Mouse (Mus musculus) hindbrain, postnatal 0 days (tissue): Measurements from ENCODE around the gene Aldh1a1. TPM values are rescaled to one million over a fixed set of nuclear protein-coding genes. Genes with fewer than 3 reads are reported as not detected.

ENCODE experiments used
- ATAC-seq: fragments of 200-750 bp; cut with Nextera tagmentation; 2 replicates; pipeline ENCODE4 v1.8.0; 2017; ENCODE audit warnings: mild to moderate bottlenecking, moderate TSS enrichment, moderate library complexity
- DNase-seq: peaks from one replicate; pipeline ENCODE4 v3.0.0-alpha.2; 2015; ENCODE audit warnings: low spot score
- H3K27ac ChIP-seq: fragments of 300-500 bp; sonication (generic); 2 replicates; pipeline ENCODE4 v1.5.1; 2014; ENCODE audit warnings: mild to moderate bottlenecking
- H3K27me3 ChIP-seq: fragments of 300-500 bp; sonication (generic); 2 replicates; pipeline ENCODE4 v1.6.1; 2014; ENCODE audit warnings: low read length, mixed read lengths; ENCODE audit not compliant: insufficient read depth
- H3K36me3 ChIP-seq: fragments of 300-500 bp; sonication (generic); 2 replicates; pipeline ENCODE4 v1.6.1; 2014; ENCODE audit warnings: low read length, mixed read lengths; ENCODE audit not compliant: insufficient read depth
- H3K4me1 ChIP-seq: fragments of 300-500 bp; sonication (generic); 2 replicates; pipeline ENCODE4 v1.6.1; 2014; ENCODE audit warnings: antibody characterized with exemption, low read length, mixed read lengths; ENCODE audit not compliant: insufficient read depth
- H3K4me2 ChIP-seq: fragments of 300-500 bp; sonication (generic); 2 replicates; pipeline ENCODE4 v1.6.1; 2014; ENCODE audit warnings: low read depth, mild to moderate bottlenecking, low read length, moderate library complexity, mixed read lengths
- H3K4me3 ChIP-seq: fragments of 300-500 bp; sonication (generic); 2 replicates; pipeline ENCODE4 v1.5.1; 2014; ENCODE audit warnings: low read length
- H3K9ac ChIP-seq: fragments of 300-500 bp; sonication (generic); replicated peaks from 2 replicates; pipeline ENCODE4 v1.6.1; 2014; ENCODE audit warnings: mild to moderate bottlenecking, low read length, moderate library complexity, mixed read lengths
- H3K9me3 ChIP-seq: fragments of 300-500 bp; sonication (generic); 2 replicates; pipeline ENCODE4 v1.6.1; 2016; ENCODE audit warnings: low read length, mixed read lengths
- CTCF ChIP-seq: IDR thresholded peaks from 2 replicates; pipeline ENCODE4 v1.5.1; 2016; ENCODE audit warnings: antibody characterized with exemption, control low read depth, low read depth
- WGBS: fragments of 180-500 bp; shearing (Covaris S2); extraction: QIAGEN DNeasy Blood & Tissue Kit; methylation state at CpG from one replicate; pipeline ENCODE4 v1.1.7; 2014; 5-methylcytosine and 5-hydroxymethylcytosine counted together
- polyA plus RNA-seq: library from polyadenylated mRNA; unstranded; fragments of >200 nt; fragmentation: Nextera tagmentation; extraction: Ambion mirVana; gene quantifications from 2 replicates; pipeline ENCODE4 v1.2.1, GENCODE M21; 2015
- total RNA-seq: library from RNA; depleted of rRNA; stranded (reverse); fragments of >200 nt; gene quantifications from 2 replicates; pipeline ENCODE4 v1.2.3, GENCODE M21; 2014; rRNA removed

Gene Aldh1a1
- total and polyA plus RNA-seq, 2 experiments from 2014 or later = 8.6 to 11.6 TPM

DNA sequence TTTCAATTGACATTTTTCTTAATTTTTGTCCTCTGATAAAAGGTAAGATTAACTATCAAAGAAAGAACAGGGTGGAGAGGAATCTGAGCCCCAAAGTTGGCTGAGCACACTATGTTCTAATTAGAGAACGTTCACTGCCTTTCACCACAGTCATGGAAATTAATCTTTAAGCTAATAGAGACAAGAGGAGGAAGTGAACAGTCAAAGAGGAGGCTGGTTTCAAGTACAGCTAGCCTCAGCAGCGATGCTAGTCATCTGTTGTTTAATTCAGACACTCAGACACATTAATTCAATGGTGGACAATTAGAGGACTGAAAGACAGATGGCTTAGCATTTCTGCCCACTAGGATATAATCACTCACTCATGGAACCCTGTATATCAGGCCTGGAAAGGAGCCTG lies 157.5 kb downstream of the Aldh1a1 start:
- DNase-seq = no peak

DNA sequence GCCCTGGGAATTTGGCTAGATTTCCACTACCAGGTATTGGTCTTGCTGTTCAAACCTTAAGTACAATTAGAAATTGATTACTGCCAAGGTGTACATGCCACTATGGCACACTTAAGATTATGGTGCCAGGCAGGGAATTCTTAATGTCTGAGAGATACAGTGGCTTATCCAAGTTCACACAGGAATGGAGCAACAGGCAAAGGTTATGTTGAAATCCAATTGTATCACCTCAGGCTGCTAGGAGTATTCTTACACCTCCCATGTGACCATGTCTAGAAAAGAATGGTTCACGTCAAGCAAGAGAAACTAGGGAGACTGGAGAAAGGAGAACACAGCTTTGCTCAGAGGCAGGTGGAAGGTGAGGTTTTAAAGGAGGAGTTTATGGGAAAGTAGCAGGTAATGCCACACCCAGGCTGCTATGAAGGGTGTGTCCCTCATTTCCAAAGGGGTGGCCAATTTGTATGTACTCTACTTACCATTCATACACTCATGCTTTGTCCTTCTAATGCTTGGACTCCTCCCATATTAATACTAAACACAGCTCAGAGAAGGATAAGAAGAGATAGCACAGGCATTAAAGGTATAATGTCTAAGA lies 160.7 kb downstream of the Aldh1a1 start:
- DNase-seq (no peak), ATAC-seq (no peak)
- no peaks in the 10 kb centered on the region for H3K9me3 ChIP-seq

More for the DNA sequence above, 157.5 kb downstream of the Aldh1a1 start:
- WGBS = 15% methylated on average over 2 of the region's 2 CpGs
- no peaks in the 10 kb centered on the region for H3K9me3 ChIP-seq
- H3K9ac ChIP-seq = no peak overlapping the region
- H3K36me3 ChIP-seq = no peaks in the 10 kb centered on the region
- ATAC-seq = no peak
- no peaks in the 10 kb centered on the region for H3K4me1 ChIP-seq
- no peak overlapping the region for H3K4me3 ChIP-seq
- no peaks in the 10 kb centered on the region for H3K27me3 ChIP-seq
- H3K4me2 ChIP-seq = no peak overlapping the region
- no peak overlapping the region for H3K27ac ChIP-seq
- TF ChIP-seq CTCF = no peak

DNA sequence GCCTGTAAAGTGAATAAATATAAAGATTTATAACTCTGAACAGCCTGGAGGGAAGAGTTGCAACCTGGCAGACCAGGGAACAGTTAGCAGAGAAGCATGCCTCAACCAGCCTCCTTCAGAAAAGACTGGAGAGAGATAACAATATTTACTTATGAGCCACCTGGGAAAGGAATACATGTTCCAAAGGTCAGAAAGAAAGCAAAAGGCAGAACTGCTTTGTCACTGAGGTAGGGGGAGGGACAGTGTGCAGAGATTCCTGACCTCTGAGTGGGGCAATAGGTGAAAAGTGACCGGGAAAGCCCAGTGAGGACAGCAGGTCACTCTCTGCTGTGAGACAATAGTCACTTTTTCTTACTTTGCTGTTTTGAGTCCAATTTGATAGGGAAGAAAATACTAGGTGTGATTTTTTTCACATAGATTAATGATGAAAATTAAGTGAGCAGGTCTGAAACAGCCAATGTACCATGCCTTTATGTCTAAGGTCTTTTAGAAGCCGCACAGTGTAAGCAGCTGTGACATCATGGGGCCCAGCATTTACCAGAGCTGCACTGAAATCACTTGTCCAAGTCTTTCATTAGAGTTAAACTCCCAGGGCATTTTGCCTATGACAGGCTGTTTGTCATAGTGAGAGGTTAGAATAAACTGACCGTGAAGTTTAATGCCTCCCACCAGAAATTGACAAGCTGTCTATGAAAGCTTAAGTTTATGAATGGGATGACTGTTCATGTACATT lies 161.8 kb downstream of the Aldh1a1 start:
- ATAC-seq (no peak), DNase-seq (no peak)
- Histone ChIP-seq H3K27me3 (no peaks in the 10 kb centered on the region), H3K4me3 (no peak overlapping the region), H3K27ac (no peak overlapping the region), H3K4me2 (no peak overlapping the region), H3K4me1 (no peaks in the 10 kb centered on the region), H3K9ac (no peak overlapping the region), H3K36me3 (no peaks in the 10 kb centered on the region), H3K9me3 (no peaks in the 10 kb centered on the region)
- WGBS = 58% methylated on average over 3 of the region's 3 CpGs
- TF ChIP-seq CTCF = no peak

More for the DNA sequence above, 160.7 kb downstream of the Aldh1a1 start:
- Histone ChIP-seq H3K27ac (no peak overlapping the region), H3K4me1 (no peaks in the 10 kb centered on the region), H3K4me3 (no peak overlapping the region), H3K27me3 (no peaks in the 10 kb centered on the region), H3K4me2 (no peak overlapping the region), H3K36me3 (no peaks in the 10 kb centered on the region), H3K9ac (no peak overlapping the region)
- 83% methylated on average over 1 of the region's 1 CpGs for WGBS
- no peak for TF ChIP-seq CTCF

DNA sequence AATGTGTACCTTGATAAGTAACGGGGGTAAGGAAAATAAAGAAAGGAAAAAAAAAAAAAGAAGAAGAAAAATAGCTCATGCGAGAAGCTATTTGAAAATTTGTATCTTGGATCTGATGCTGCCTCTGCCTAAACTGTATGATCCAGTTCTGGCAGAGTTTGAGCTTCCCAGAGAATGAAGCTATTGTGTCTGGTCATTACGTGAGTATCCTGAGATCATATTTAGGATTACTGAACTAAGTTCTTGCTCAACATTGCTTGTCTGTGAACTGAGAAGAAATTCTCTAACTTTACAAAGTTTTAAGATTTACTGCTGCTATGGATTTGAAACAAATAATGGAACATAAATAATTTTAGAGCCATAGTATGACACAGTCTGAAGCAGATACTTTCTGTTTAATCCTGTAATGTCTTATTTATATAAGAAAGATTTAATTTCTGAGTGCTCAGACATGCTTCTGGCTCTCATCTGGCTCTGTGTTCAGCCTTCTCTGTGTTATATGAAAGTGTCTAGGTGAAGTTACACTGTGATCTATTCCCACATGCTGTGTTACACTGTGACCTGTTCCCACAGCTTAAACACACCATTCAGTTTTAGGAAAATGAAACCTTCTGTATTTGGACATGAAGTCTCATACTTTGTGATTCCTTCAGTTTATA lies 185.3 kb downstream of the Aldh1a1 start:
- Histone ChIP-seq H3K36me3 (no peaks in the 10 kb centered on the region), H3K4me1 (no peaks in the 10 kb centered on the region), H3K27me3 (no peaks in the 10 kb centered on the region), H3K9ac (no peak overlapping the region), H3K4me2 (no peak overlapping the region), H3K4me3 (no peak overlapping the region), H3K9me3 (no peaks in the 10 kb centered on the region), H3K27ac (no peak overlapping the region)
- 85% methylated on average over 3 of the region's 3 CpGs for WGBS
- DNase-seq (no peak), ATAC-seq (no peak)
- TF ChIP-seq CTCF = no peak

Other genes starting within 250 kb of the Aldh1a1 start
- gene Anxa1, start 101.8 kb upstream of the Aldh1a1 start, total RNA-seq = 4.8 and 10.8 TPM in 2 replicates
- 14.6 and 18.6 TPM in 2 replicates for gene Anxa1, start 101.8 kb upstream of the Aldh1a1 start, polyA plus RNA-seq
- 1.6 TPM in 2 replicates for gene Aldh1a7, start 234.8 kb downstream of the Aldh1a1 start, total RNA-seq
- gene Aldh1a7, start 234.8 kb downstream of the Aldh1a1 start, polyA plus RNA-seq = 1.7 TPM in 2 replicates